Mouse (Mus musculus): ENCODE measurements around the gene Lhx6. TPM values are rescaled to one million over a fixed set of nuclear protein-coding genes. Genes with fewer than 3 reads are reported as not detected.

Lhx6 gene
- total RNA-seq, 2 experiments from 2014 or later = not detected

DNA sequence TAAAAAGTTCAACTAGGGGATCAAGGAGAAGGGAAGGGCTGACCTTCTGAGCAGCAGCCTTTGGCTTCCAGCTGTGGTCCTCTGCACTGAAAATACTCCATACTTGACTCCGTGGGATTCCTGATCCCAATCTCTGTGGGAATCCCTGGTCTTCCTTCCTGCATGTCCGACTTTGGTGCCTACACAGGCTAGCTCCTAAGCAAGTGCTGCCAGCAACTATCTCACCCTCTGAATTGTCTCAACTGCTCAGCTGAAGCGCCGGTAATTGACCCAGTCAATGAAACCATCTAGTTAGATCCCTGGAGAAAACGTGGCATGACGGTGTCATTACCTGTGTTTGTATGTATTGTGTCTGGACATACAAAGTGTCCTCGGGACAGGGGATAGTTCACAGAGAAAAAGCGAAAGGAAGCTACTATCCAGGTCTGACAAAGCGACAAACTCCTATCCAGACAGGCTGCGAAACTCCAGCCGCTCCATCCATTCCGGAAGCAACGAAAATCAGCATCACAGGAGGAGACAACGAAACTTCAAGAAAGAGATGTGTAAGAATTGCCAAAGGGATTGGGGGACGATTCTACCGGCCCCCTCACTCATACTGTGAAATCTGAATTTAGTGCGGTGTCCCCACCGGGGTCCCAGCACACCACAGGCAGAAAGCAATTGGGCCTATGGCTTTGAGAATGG lies 7.9 kb downstream of the Lhx6 start:
- no peak for ATAC-seq (replicated peaks; ENCODE audit: low FRiP score, poor library complexity, severe bottlenecking)

DNA sequence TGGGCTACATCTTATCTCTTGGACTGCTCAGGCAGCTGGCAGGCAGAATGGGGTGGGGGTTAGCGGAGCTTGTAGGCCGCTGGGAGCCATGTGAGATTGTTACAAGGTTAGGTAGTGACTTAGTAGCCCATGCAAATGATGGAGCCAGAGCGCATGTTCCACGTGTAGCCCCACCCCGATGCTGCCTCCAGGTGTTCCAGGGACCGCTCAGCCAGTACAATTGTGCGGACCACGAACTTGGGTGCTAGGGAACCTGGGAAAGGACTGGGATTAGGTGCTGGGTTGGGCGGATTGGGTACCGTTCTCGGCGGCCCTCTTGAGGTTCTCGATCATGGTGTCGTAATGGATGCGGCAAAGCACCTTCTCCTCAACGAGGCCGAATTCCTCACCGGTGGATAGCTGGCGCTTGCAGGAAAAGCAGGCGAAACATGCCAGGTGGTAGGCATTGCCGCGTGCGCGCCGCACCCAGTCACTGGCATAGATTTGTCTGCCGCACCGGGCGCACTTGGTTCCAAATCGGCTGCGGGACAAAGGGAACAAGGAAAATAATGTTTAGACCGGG lies 11.2 kb downstream of the Lhx6 start:
- no peak for ATAC-seq (replicated peaks; ENCODE audit: low FRiP score, poor library complexity, severe bottlenecking)

DNA sequence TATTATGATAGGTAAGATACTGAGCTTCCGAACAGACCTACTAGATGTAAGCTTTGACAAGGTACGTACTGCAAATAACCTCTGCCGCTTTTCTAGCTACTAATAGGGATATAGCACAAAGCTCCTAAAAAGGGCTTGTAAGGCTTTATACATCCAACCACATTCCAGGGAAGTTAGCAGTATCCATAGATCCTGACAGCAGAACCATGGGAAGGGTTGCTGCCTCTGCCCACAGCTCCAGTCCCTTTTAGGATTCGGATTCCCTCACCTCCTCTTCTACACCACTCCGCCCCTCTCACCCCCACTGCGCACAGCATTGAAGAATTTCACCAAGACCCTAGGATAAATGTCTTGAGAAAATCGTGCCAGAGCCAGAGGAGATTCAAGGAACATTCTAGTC lies 11.9 kb downstream of the Lhx6 start:
- no peak for ATAC-seq (replicated peaks; ENCODE audit: low FRiP score, poor library complexity, severe bottlenecking)

DNA sequence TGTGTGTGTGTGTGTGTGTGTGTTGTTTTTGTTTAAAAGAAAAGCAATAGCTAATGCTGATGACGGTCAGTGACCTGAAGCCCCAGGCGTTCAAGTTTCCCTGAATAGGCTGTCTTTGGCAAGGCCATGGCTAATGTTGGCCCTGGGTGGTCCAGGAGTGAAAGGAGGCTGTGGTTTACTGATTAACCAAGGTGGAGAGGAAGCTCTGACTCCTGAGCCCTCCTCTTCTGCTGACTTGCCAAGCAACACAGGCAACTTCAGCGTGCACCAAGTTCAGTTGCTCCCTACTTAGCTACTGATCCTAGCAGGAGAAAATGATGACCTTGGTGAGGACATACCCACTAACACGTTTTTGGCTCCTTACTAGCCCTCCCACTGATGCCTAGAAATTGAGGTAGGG lies 12.5 kb downstream of the Lhx6 start:
- ATAC-seq (replicated peaks; ENCODE audit: low FRiP score, poor library complexity, severe bottlenecking) = no peak

DNA sequence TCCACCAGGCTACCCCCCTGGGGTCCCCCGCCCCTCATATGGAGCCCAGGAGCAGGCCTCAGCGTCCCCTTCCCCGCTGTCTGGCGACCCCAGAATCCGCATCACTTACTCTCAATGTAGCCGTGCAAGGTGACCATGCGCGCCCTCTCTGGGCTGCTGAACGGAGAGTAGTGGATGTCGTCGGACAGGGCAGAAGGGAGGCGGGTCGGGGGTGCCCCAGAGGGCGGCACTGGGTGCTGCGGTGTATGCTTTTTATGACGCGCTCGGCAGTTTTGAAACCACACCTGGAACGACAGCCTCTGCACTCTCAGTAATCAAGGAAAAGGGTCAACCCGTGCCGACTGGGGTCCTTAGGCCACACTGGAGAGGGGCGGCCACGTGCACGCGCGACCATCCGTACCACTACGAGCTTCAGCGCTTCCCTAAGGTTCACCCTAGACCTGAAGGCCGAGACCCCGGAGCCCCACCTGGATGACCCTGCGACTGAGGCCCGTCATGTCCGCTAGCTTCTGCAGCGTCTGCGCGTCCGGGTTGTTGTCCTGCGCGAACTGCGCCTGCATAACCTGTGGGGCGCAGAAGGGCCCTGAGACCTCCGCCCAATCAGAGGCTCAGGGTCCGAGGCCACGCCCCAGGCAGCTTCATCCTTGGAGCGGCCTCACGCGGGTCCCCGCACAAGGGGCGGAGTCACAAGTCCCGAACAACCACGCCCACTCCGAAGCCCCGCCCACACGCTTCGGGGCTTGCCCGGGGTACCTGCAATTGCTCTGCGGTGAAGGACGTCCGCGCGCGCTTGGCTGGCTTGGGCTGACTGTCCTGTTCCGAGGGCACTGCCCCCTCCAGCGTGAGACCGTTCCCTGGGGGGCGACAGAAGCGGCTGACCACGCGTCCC lies 14.1 kb downstream of the Lhx6 start:
- ATAC-seq (replicated peaks; ENCODE audit: low FRiP score, poor library complexity, severe bottlenecking) = peak; percentile 56; the same call in 1 of the 2 replicates

DNA sequence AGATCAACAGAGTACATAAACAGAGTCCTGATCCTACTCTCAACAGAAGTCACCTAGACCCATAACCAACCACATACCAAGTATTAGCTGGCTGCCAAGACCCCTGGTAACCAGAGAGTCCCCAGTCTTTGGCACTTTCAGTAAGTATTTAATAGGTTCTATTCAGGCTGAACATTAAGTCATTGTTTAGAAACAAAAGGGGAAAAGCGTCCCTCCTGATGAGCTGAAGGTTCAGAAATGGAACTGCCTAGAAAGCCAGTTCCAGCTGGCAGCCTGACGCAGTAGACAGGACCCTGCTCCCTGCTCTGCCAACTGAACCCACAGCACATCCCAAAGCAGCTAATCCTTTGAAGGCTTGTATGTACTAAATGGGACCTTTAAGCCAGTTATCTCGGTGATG lies 16.0 kb downstream of the Lhx6 start:
- ATAC-seq (replicated peaks; ENCODE audit: low FRiP score, poor library complexity, severe bottlenecking) = no peak

DNA sequence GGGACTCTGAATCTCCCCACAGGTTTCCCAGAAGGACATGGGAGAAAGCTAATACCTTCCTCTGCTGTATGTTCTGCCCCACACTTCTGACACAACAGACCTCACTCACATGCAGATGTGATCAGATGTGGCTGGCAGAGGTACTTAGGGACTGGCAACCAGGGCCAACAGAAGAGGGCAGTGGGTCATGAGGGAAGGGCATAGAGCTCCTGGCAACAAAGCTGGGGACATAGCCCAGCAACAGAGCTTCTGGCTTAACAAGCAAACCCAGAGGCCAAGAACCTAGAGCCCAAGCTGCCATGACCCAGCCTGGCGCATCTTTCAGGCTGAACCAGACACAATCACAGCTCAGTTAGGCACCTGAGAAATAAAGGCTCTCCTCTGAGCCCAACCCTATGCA lies 20.2 kb downstream of the Lhx6 start:
- ATAC-seq (replicated peaks; ENCODE audit: low FRiP score, poor library complexity, severe bottlenecking) = no peak

DNA sequence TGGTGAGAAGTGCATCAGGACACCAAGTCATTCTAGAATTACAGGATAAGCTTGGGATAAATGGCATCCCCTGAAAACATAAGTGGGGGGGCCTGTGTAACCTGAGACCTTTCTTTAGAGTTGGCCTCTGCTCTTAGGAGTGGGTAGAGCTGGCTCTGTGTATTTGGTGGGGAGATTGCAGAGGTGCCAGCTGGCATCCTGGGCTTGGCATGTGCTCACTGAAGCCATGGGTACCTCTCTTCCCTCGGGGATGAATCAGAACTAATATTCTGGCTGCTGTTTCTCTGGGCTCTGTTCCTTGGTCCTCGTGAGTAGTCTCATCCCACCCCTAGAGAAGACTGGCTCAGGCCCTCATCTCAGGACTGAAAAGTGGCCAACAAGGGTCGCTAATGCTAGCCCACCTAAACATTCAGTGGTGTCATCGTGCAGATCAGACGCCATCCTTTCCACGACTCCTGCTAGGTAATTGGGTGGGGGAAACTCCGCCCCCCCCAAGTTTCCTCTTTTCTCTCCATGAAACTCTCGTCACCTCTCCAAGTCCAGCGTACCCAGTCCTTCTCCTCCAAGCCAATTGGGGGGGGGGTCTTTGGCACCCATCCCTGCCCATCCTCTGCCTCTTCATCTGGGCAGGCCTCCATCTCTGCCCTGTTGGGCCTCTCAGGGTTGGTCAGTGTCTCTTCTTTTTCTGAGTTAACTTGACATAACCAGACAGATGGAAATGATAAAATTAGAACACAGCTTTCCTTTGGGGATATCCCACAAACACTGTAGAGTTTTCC lies 22.2 kb downstream of the Lhx6 start:
- ATAC-seq (replicated peaks; ENCODE audit: low FRiP score, poor library complexity, severe bottlenecking) = no peak

DNA sequence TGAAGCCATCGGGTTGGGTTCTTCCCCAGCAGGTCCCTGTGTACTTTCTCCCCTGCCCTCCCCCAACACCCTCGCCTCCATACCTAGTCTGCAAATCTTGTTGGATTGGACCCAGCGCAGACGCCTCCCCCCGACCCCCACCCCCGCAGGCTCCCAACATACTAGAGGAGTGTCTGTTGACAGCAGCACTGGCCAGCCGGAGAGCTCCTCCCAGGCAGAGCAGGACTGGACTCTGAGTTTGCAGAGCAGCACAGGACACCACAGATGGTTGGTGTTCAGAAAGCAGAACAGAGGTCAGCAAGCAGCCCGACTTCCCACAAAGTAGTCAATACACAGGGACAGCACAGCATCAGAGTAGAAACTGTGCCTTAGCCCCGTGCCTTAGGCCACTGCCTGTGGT lies 23.8 kb downstream of the Lhx6 start:
- no peak for ATAC-seq (replicated peaks; ENCODE audit: low FRiP score, poor library complexity, severe bottlenecking)

DNA sequence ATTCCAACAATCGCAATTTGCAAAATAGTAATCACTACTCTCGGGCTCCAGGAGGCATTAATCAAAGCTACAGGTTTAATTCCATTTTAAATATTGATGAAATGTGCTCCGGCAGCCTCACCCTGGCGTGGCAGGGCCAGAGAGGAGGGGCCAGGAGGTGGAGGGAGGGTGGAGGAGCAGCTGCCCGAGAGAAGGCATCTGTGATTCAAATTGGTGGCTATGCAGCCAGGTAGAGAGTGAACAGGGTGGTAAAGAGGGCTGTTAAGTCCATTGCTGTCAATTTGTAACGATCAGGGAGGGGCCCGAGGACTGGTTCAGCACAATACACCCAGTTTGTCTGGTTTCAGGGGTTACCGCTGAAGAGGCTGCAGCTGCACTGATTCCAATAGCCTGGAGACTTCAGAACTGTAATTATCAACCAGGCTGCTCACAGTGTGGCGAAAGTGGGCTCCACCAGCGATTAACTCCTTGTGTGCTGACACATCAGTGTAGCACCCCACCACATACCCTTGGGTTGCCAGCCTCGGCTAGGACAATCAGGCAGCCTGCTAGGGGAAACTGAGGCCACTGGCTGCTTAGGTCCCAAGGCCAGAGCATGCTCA lies 27.9 kb downstream of the Lhx6 start:
- no peak for ATAC-seq (replicated peaks; ENCODE audit: low FRiP score, poor library complexity, severe bottlenecking)

DNA sequence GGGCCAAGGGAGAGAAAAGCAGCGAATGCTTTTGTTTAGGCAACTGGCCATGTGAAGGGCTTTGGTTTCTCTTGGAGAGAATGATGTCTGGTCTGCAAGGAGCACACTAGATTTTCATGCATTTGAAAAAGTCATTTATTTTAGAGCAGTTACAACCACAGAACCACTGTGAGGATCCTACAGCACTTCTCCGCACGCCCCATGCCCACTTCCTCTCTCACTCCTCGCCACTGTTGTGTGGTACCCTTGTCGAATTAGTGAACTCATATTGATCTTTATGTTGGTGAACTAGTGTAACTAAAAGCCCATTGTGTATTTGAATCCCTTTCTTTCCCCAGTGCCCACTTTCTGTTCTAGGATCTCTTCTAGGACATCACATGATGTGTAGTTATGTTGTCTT lies 30.0 kb downstream of the Lhx6 start:
- no peak for ATAC-seq (replicated peaks; ENCODE audit: low FRiP score, poor library complexity, severe bottlenecking)

DNA sequence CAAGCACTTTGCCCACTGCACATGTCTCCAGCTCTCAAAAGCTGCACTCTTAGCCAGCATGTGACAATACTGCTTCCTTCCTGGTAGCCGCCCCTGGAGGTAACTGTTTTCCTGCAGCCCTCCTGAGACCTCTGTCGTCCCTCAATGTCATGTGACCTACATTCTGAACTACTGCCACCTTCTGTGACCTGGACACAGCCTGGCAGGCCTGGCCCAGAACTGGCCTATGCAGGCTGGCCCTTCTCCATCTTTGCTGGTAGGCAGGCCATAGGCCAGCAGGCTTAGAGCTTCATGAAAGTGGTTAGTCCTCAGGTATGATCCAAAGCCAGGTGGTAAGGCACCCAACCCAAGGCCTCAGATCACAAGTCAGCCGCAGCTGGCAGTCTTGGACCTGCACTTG lies 31.4 kb downstream of the Lhx6 start:
- ATAC-seq (replicated peaks; ENCODE audit: low FRiP score, poor library complexity, severe bottlenecking) = no peak

DNA sequence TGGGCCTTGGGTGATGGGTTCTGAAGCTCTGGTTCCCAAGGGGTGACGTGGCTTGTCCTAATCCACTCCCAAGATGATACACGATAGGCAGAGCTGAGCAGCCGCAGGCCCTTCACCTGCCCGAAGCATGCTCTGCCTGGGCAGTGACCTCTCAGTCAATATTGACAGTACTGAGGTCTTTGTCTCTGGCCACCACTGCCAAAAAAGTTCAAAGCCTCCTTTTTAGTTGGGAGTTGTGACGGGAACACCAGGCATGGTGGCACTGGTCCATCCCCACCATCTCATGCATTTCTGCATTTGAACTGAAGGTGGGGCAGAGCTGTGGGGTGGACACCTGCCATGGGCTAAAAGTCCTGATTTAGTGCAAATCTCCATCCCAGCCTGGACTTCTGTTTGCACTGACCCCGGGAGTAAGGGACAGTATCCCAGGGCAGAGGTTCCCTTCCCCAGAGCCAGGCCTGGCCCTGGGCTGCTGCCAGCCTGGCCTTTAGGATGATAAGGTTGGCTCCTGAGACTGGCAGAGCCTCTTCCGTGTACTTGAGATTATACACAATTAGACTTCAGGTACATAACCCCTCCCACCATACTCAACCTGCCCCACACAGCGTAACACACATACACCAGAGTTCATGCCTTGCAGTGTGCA lies 33.4 kb downstream of the Lhx6 start:
- no peak for ATAC-seq (replicated peaks; ENCODE audit: low FRiP score, poor library complexity, severe bottlenecking)

DNA sequence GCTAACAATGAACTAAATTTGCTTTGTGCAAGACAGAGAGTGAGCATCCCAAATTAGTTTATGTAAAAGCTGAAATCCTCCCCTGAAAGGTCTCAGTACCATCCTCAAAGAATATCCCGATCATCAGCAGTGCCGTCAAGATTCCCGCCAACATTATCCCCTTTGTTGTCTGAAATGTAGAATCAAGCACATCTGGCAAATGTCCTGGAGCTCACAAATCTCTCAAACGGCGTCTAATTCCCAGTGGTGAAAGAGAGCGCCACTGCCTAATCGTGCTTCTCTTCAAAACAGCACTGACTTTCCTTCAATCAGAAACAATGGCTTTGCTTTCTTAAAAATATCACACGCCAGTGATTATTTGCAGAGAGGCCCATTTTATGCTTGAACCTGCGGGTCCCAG lies 38.1 kb downstream of the Lhx6 start:
- ATAC-seq (replicated peaks; ENCODE audit: low FRiP score, poor library complexity, severe bottlenecking) = no peak

DNA sequence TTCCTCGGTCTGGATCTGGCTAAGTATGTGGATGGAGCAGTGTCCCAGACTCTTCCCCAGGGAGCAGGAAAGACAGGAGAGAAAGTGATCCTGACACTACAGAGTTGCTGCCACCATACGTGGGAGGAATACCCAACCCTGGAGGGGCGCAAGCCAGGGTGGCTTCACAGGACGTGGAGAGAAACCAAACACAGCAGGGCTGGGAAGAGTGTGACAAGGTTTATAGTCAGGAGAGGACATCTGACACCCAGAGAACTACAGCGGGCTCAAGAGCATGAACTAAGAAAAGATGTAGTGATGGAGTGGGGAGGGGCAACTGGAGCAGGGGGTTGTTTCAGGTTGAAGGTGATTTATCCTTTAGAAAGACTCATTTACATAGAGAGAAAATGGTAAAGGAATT lies 43.8 kb downstream of the Lhx6 start:
- ATAC-seq (replicated peaks; ENCODE audit: low FRiP score, poor library complexity, severe bottlenecking) = no peak

DNA sequence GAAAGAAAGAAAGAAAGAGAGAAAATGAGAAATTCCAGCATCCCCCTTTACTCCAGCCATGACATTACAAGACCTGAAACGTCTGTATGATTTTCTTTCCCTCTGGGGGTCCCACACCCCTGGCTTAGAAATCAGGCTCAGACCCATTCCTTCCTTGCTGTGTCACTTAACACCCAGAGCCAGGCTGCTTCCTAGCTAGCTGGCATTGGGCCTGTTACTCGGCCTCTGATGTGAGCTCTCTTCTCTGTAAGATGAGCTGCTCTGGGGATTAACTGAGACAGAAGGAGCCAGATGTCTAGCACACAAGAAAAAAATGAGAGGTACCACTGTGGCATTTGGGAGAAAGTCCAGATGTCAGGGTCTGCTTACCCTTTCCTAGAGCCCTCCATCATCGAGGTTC lies 49.0 kb downstream of the Lhx6 start:
- no peak for ATAC-seq (replicated peaks; ENCODE audit: low FRiP score, poor library complexity, severe bottlenecking)

DNA sequence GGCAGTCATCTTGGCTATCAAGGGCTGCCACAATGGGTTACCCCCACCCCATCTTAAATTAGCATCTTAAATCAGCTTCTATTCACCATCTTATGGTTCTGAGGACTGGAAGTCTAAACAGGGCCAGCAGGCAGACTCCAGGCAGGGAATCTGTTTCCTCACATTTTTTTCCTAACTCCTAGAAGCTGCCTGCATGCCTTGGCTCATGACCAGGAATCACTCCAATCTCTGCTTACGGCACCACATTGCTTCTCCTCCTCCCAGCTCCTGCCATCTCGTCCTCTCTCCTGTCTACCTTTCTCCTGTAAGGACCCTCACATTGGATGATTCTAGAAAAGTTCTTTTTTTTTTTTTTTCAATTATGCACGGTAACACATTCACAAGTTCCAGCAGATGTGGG lies 52.0 kb downstream of the Lhx6 start:
- ATAC-seq (replicated peaks; ENCODE audit: low FRiP score, poor library complexity, severe bottlenecking) = no peak

DNA sequence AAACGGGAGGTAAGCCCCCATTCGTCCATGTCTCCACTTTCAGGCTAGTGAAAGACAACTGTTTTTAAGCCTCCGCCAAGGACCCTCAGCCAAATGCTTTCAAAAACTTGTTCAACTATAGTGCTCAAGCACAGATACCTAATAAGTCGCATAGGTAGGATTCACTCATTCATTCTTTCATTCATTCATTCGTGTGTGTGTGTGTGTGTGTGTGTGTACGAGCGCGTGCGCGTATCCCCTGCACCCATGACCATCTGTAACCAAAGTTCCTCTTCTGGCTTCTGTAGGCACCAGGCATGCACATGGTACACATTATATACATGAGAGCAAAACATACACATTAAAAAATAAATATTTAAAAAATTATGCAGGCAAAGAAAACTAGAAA lies 55.6 kb downstream of the Lhx6 start:
- ATAC-seq (replicated peaks; ENCODE audit: low FRiP score, poor library complexity, severe bottlenecking) = no peak

DNA sequence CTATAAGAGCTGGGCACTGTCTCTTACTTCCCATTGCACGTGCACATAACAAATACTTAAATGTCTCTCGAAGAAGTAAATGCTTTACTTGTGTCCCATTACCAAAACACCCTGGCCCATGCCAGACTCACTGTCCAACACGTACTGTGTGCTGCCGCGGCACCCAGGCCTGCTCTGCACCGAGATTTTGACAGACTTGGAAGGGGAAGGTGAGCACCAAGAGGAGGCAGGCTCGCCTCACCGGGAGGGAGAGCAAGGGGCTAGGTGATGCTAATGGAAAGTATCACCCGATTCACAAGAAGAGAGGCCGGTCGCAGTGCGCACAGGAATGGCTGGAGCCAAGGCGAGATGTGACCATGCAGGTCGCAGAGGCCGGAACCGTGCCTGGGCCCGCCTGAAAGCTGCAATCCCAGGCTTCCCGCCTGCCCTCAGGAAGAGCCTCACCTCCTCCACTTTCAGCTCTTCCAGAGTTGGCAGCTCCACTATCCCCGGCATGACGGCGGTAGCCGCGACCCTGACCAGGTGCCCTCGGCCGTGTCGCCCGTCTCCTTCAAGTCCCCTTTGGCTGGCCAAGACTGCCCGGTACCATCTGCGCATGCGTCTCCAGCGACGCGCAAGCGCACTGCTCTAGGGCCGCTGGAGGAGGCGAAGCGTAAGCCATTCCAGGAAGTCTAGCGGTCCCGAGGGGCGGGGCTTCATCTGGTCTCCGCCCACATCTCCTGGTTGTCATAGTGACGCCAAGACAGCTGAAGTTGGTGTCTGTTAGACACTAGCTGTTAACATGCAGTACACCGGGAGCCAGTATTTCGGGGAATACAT lies 56.3 kb downstream of the Lhx6 start, which contains the start of the genes Ndufa8 and Morn5:
TSS of gene Ndufa8 (minus strand) at position 659 of the 819 bp plus-strand sequence.
TSS of gene Morn5 (plus strand) at position 711 of the 819 bp plus-strand sequence.
- ATAC-seq (replicated peaks; ENCODE audit: low FRiP score, poor library complexity, severe bottlenecking) = peak; percentile 94

Data from erythroid progenitor cell, adult 5-6 weeks (primary cell).